ENCODE assay signal across 10 mouse cellular contexts in the genomic region with DNA sequence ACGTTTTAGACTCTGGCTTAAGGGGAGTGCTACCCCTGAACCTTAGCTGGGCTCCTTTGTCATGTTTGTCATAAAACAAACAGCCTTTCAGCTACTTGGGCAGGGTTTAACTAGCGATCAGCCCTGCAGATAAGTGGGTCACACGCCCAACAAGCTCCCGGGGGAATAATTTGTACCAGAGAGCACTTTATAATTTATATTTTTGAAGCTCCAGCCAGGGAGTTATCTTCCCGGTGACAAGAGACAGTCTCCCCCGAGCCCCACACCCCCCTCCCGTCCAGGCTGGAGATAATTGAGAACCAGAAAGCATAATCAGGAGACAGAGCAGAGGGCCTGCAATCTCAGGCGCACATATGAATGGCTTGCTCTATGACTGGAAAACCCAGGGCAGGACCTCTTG. TPM values are rescaled to one million over a fixed set of nuclear protein-coding genes. Genes with fewer than 3 reads are reported as not detected.
DNase-seq lines count a peak whose midpoint lies in the region; ATAC-seq and TF ChIP-seq lines count a peak whose summit lies in the region.
"Had no signal": no experiment of that assay in that cellular context is flagged by ENCODE, and none has a peak within 500 bp of the region (broad histone marks: within the 10 kb centered on the region; RNA-seq: fewer than 3 reads in every experiment).

No protein-coding gene starts in this region.

- no peaks in the 10 kb centered on the region for H3K36me3 ChIP-seq in heart, embryonic 11.5 days (ENCODE audit: control insufficient read depth, insufficient read depth, low read length)
- no peaks in the 10 kb centered on the region for H3K36me3 ChIP-seq in neural tube, embryonic 11.5 days (ENCODE audit: control insufficient read depth, insufficient read depth, low read length)
- no peaks in the 10 kb centered on the region for H3K36me3 ChIP-seq in neural tube, embryonic 15.5 days
- H3K36me3 ChIP-seq in liver, embryonic 14.5 days (replicated peaks; ENCODE audit: control insufficient read depth, insufficient read depth, low read depth), result no peaks in the 10 kb centered on the region

- peak overlapping the region; percentile 91 for H3K27ac ChIP-seq in heart, embryonic 11.5 days (ENCODE audit: low read depth, low read length)
- peak overlapping the region; percentile 44; the same call in 1 of the 2 replicates for H3K27ac ChIP-seq in neural tube, embryonic 11.5 days (ENCODE audit: low read depth, low read length)
- H3K27ac ChIP-seq in neural tube, embryonic 15.5 days (replicated peaks), result no peak overlapping the region
- peak overlapping the region; percentile 100 for H3K27ac ChIP-seq in liver, embryonic 14.5 days

- H3K27me3 ChIP-seq in heart, embryonic 11.5 days (ENCODE audit: control insufficient read depth, insufficient read depth, low read length), result no peaks in the 10 kb centered on the region
- no peaks in the 10 kb centered on the region for H3K27me3 ChIP-seq in neural tube, embryonic 11.5 days (ENCODE audit: control insufficient read depth, insufficient read depth, low read length)
- H3K27me3 ChIP-seq in neural tube, embryonic 15.5 days (replicated peaks), result no peaks in the 10 kb centered on the region
- no peaks in the 10 kb centered on the region for H3K27me3 ChIP-seq in liver, embryonic 14.5 days (ENCODE audit: control insufficient read depth, insufficient read depth, low read length)
- H3K27me3 ChIP-seq: CH12.LX had no signal

- peak overlapping the region; percentile 31 for H3K4me2 ChIP-seq in heart, embryonic 11.5 days
- no peak overlapping the region for H3K4me2 ChIP-seq in neural tube, embryonic 11.5 days (ENCODE audit: low read depth)
- no peak overlapping the region for H3K4me2 ChIP-seq in neural tube, embryonic 15.5 days
- peak overlapping the region; percentile 74 for H3K4me2 ChIP-seq in liver, embryonic 14.5 days (ENCODE audit: low read depth)

- H3K9ac ChIP-seq in heart, embryonic 11.5 days (ENCODE audit: low read depth, low read length), result peak overlapping the region; percentile 16
- H3K9ac ChIP-seq in neural tube, embryonic 11.5 days (ENCODE audit: low read length), result no peak overlapping the region
- H3K9ac ChIP-seq in neural tube, embryonic 15.5 days (replicated peaks), result no peak overlapping the region
- peak overlapping the region; percentile 74 for H3K9ac ChIP-seq in liver, embryonic 14.5 days (replicated peaks)

- WGBS in heart, embryonic 11.5 days (ENCODE audit: insufficient replicate concordance), result 9% methylated on average over 8 of the region's 8 CpGs
- WGBS in neural tube, embryonic 11.5 days, result 33% methylated on average over 8 of the region's 8 CpGs
- WGBS in neural tube, embryonic 15.5 days, result 16% methylated on average over 8 of the region's 8 CpGs
- WGBS in liver, embryonic 14.5 days (ENCODE audit: insufficient replicate concordance), result 14% methylated on average over 8 of the region's 8 CpGs

- intact Hi-C loops in heart, postnatal 25 days (cut with DNase I), result no loop called here

- peak; percentile 36; the same call in 1 of the 2 replicates for TF ChIP-seq EP300 in liver, embryonic 14.5 days (IDR thresholded peaks at IDR 0.05; ENCODE audit: low read depth)

- no peak for TF ChIP-seq CTCF in liver, embryonic 14.5 days (IDR thresholded peaks at IDR 0.05; ENCODE audit: low read depth)

- no peak for ATAC-seq in heart, embryonic 11.5 days (replicated peaks; ENCODE audit: insufficient number of reproducible peaks, low FRiP score, low TSS enrichment)
- ATAC-seq in neural tube, embryonic 11.5 days (ENCODE audit: insufficient read depth, low FRiP score, low TSS enrichment), result no peak
- no peak for ATAC-seq in neural tube, embryonic 15.5 days (ENCODE audit: low FRiP score)
- ATAC-seq in liver, embryonic 14.5 days (ENCODE audit: insufficient read depth), result no peak

- no peak for DNase-seq in heart, postnatal 25 days (ENCODE audit: low spot score)
- no peak for DNase-seq in neural tube, embryonic 11.5 days (ENCODE audit: low spot score)
- DNase-seq in liver, embryonic 14.5 days (ENCODE audit: low read depth in 3 of 3, low spot score in 3 of 3), result peak; percentile 45 to 66 (median 47)
- no peak for DNase-seq in right cerebral cortex, adult 2 months (ENCODE audit: low spot score in 2 of 2)
- DNase-seq in adipocyte (ENCODE audit: low spot score), result no peak
- DNase-seq in ovary, postnatal 14 days (ENCODE audit: low spot score), result no peak
- DNase-seq: thymus, adult 18-20 months had no signal

- H3K4me1 ChIP-seq in heart, embryonic 11.5 days (ENCODE audit: control insufficient read depth, insufficient read depth, low read length), result peaks cover 46% of the 10 kb centered on the region
- peaks cover 7% of the 10 kb centered on the region for H3K4me1 ChIP-seq in neural tube, embryonic 11.5 days (ENCODE audit: control insufficient read depth, insufficient read depth, low read length)
- H3K4me1 ChIP-seq in neural tube, embryonic 15.5 days, result peaks cover 9% of the 10 kb centered on the region
- peaks cover 87 to 97% of the 10 kb centered on the region in 2 experiments for H3K4me1 ChIP-seq in liver, embryonic 14.5 days (replicated peaks; ENCODE audit: control insufficient read depth in 2 of 2, insufficient read depth in 2 of 2, low read length in 1 of 2)

- no peaks in the 10 kb centered on the region for H3K9me3 ChIP-seq in heart, embryonic 11.5 days (replicated peaks; ENCODE audit: control insufficient read depth, low read length)
- H3K9me3 ChIP-seq in neural tube, embryonic 11.5 days (ENCODE audit: control insufficient read depth, low read length), result no peaks in the 10 kb centered on the region
- no peaks in the 10 kb centered on the region for H3K9me3 ChIP-seq in neural tube, embryonic 15.5 days (replicated peaks)
- no peaks in the 10 kb centered on the region for H3K9me3 ChIP-seq in liver, embryonic 14.5 days (ENCODE audit: control insufficient read depth, low read length)

- no peak overlapping the region for H3K4me3 ChIP-seq in heart, embryonic 11.5 days (ENCODE audit: low read depth, low read length)
- no peak overlapping the region for H3K4me3 ChIP-seq in neural tube, embryonic 11.5 days (ENCODE audit: low read depth, low read length)
- H3K4me3 ChIP-seq in neural tube, embryonic 15.5 days (replicated peaks), result no peak overlapping the region
- H3K4me3 ChIP-seq in liver, embryonic 14.5 days (ENCODE audit: insufficient read depth in 1 of 2, low read depth in 2 of 2, low read length in 2 of 2), result peak overlapping the region in 1 of 2 experiments; percentile 0; a peak in 1 of 4 replicates

RNA-seq across cellular contexts. Expression of a gene that starts 45.5 kb away (rescaled TPM):
- 23.5 and 27.3 TPM in 2 replicates for polyA plus RNA-seq in heart, embryonic 11.5 days (2014; fragmentation: Nextera tagmentation; extraction: Ambion mirVana)
- 10 to 100 TPM; 22.1 to 32.7 TPM for total RNA-seq in heart, postnatal 25 days (2021)
- polyA plus RNA-seq in neural tube, embryonic 11.5 days (2014; fragmentation: Nextera tagmentation; extraction: Ambion mirVana), result 23.1 and 24.3 TPM in 2 replicates
- polyA plus RNA-seq in neural tube, embryonic 15.5 days (2015; fragmentation: Nextera tagmentation; extraction: Ambion mirVana), result 9.0 and 15.8 TPM in 2 replicates
- 61.4 and 64.5 TPM in 2 replicates for polyA plus RNA-seq in liver, embryonic 14.5 days (2012; rRNA removed)
- polyA plus RNA-seq in liver, embryonic 14.5 days (2014; fragmentation: Nextera tagmentation; extraction: Ambion mirVana), result 60.4 and 69.9 TPM in 2 replicates

Comparison
In these comparisons a context has a peak if more than half of its experiments do, and no peak if none do; other contexts are left out.
1. H3K4me2 ChIP-seq: peak in heart, embryonic 11.5 days (single experiment) and liver, embryonic 14.5 days (single experiment); none in neural tube, embryonic 11.5 days (single experiment) and neural tube, embryonic 15.5 days (single experiment).
2. H3K9ac ChIP-seq: peak in heart, embryonic 11.5 days (single experiment) and liver, embryonic 14.5 days (single experiment); none in neural tube, embryonic 11.5 days (single experiment) and neural tube, embryonic 15.5 days (single experiment).
3. DNase-seq: peak in liver, embryonic 14.5 days (3 of 3); none in heart, postnatal 25 days (single experiment), neural tube, embryonic 11.5 days (single experiment), right cerebral cortex, adult 2 months (0 of 2), adipocyte (single experiment) and ovary, postnatal 14 days (single experiment).